Mouse (Mus musculus) thymus, postnatal 36 days (tissue): ENCODE measurements around the gene Snx29.
"Not testable (repeated sequence)": the region's sequence is repeated elsewhere in the genome, so short reads cannot be mapped to it uniquely, and the experiment has no call there.

Source experiments
- DNase-seq, 2 experiments: peaks; one replicate each; pipeline ENCODE4 v3.0.0; 2022; ENCODE audit warnings: mixed read lengths in 2 of 2

Snx29 gene

GRCm38 (mm10) chr16:11360576-11360975 lies 37.9 kb downstream of the Snx29 start:
- not testable (repeated sequence) for DNase-seq

DNA sequence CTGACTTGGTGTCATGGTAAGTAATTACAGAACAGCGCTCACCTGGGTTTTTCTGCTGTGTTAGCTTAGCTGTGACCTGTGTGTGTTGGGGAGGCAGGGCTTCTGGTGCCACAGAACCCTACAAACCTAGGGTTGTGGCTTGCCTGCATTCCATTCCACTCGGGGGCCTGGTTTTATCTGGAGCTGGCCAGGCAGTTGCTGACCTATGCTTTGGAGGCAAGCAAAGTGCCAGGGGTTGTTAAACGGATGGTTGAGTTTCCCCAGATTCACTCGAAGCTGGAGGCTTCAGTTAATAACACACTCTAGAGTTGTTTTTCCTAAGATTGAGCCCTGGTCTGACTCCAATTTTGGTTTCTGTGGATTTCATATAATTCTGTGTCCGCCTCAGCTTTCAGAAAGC lies 42.9 kb downstream of the Snx29 start:
- DNase-seq, result no peak

GRCm38 (mm10) chr16:11366851-11367250 lies 44.1 kb downstream of the Snx29 start:
- DNase-seq, result no peak

DNA sequence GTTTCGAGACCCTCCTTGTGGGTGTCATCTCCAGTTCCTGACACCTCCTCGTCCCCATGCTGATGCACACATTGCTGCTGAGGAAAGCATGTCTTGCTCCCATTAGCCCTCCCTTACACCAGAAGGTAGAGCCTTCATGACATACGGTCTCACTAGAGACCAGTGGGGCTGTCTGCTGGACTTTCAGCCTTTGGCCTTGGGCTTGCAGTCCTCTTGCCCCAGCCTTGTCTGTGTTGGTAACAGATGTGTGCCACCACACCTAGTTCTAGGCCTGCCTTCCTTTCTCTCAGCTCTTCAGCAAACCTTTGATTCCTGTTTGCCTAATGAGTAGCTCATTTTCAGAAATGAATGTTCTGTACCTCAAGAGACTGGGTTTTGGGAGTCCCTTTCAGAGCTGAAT lies 45.7 kb downstream of the Snx29 start:
- DNase-seq, result no peak

DNA sequence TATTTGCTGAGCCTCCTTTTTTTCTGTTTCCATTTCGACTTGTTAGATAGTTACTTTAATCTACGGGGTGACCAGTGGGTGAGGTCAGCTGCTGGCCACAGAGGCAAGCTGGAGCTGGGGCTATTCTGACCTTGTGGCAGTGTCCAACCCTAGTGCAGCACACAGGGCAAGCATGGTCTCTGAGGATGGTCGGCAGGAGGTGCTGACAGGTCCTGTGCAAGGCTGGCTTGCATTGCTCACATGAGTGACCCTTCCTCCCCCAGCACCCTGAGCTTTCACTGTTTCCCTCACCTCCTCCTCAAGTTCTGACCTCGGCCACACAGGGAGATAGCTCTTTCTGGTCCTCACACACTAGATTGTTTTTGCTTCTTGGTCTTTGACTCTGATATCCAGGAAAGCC lies 46.5 kb downstream of the Snx29 start:
- no peak for DNase-seq

DNA sequence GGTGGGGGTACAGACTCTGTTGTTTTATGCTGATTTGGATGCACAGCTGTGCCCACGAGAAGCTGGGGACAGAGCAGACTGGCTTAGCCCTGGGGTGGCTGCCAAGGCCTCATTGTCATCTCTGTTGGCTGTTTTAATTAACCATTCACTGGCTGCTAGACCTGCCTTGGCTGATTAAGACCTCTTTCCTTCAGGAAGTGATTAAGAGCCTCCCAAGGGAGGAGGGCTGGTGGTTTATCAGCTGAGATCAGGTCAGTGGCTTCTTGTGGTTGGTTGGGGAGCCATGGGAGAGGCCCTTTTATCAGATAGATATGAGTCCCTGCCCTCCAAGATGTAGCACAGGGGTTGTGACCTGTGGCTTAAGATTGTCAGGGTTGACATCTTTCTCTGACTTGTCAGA lies 46.9 kb downstream of the Snx29 start:
- no peak for DNase-seq

- no peak for DNase-seq
Measured at GRCm38 (mm10) chr16:11370132-11370544, 47.4 kb downstream of the Snx29 start.

DNA sequence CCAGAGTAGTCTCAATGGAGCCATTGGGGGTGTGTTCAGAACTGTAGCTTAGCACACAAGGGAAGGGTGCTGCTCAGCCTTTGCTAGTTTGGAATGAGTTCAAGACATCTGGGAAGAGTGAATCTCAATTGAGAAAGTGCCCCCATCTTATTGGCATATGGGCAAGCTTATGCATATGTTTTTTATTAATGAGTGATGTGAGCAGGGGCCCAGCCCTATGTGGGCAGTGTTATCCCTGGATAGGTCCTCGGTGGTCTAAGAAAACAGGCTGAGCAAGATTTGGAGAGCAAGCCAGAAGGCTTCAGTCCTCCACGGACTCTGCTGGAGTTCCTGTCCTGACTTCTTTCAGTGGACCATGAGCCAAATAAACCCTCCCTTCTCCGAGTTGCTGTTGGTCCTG lies 56.6 kb downstream of the Snx29 start:
- no peak for DNase-seq

DNA sequence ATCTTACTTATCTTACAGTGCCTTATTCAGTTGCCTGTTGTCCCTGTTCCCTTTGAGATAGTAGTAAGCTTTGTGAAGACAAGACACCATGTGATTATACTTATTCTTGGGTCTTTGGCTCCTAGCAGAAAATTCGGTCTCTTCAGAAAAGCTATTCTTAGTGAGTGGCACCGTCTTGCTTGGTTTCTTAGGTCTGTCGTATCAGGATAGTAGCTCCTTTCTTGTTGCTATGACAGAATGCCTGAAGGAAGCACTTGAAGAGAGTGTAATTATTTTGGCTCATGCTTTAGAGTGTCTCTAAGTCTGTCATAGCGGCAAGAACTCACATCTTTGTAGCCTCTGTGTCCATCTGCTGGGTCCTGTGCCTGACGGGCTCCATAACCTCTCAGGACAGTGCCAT lies 57.3 kb downstream of the Snx29 start:
- no peak for DNase-seq

GRCm38 (mm10) chr16:11380871-11381270 lies 58.2 kb downstream of the Snx29 start:
- DNase-seq, result no peak

DNA sequence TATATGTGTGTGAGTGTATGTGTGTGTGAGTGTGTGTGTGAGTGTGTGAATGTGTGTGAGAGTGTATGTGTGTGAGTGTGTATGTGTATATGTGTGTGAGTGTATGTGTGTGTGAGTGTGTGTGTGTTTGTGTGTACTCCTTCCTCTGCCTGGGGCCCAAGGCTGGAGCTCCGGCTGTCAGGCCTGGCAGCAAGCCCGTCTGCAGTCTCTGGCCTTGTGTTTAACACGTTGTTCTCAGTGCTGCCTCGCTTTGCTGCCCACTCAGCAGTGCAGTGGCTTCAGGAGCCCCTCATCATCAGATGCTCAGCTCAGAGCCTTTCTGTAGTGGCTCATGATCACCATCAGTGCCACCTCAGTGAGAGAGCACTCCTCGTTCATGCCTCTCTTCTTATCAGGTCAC lies 61.7 kb downstream of the Snx29 start:
- no peak for DNase-seq

GRCm38 (mm10) chr16:11385150-11385549 lies 62.4 kb downstream of the Snx29 start:
- DNase-seq, result no peak

GRCm38 (mm10) chr16:11385798-11386197 lies 63.1 kb downstream of the Snx29 start:
- DNase-seq, result no peak

GRCm38 (mm10) chr16:11386221-11386620 lies 63.5 kb downstream of the Snx29 start:
- no peak for DNase-seq

DNA sequence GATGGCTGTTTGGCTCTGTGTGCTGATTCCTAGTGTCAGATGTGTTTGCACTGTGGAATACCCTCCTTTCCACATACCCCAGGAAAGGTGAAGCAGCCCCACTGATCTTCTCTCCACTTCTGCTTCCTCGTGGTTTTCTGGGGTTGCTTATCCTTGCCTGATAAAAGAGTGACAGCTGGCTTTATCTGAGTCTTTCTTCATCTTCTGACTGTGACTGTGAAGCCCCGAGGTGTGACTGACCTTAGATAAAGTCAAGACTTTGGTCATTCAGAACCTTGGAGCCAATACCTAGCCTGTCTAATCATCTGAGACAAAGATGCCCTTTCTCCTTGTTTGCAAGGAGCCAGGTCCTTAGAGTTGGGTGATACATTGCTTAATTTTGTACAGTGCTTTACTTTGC lies 65.4 kb downstream of the Snx29 start:
- no peak for DNase-seq

DNA sequence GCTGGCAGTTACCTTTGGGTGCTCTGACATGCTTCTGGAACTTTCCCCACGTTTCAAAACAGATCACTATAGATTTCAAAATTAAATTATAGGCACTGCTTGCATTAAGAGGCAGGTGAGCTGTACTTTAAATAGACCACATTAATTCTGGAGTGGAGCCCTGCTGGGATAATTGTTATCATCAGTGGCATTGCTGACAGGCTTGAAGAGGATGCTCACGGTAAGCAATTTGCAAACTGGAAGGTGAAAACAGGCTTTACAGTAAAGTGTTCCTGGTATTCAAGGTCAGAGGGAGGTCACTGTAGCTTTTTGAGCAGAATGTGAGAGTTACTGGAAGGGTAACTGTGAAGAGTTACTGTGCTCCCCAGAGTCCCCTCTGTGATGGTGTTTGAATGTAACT lies 66.6 kb downstream of the Snx29 start:
- DNase-seq, result no peak

DNA sequence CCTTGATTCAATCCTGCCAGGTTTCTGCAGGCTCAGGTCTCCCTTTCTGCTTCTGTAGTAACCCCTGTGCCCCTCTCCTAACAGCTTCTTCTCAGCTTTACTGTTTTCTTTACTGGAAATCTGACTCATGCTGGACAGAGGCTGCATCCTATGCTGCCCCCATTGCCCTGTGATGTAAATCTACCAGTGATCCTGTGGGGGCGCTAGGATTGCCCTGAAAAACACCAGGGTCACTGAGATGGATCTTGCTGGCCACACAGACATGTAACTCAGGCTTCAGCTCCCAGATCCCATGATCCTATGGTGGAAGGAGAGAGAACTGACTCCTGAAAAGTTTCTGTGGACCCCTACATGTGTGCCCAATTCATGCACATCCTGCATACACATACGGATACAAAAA lies 73.9 kb downstream of the Snx29 start:
- no peak for DNase-seq

DNA sequence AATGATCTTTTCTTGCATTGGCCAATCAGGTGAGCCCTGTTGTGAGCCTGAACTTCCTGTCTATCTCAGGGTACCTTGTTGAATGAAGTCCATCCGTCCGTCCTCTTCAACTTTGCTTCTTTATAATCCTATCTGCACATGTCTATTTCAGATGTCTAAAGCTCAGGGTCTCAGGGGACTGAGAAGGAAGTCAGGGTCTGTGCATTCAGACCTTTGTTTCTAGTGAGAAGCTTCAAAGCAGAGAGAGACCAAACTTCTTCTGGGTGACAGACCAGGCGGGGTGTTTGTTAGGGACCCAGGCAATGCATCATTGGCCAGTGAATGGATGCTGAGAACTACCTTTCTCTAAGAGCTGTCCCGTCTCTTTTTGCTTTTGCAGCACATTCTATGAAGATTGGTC lies 76.7 kb downstream of the Snx29 start:
- DNase-seq, result no peak

DNA sequence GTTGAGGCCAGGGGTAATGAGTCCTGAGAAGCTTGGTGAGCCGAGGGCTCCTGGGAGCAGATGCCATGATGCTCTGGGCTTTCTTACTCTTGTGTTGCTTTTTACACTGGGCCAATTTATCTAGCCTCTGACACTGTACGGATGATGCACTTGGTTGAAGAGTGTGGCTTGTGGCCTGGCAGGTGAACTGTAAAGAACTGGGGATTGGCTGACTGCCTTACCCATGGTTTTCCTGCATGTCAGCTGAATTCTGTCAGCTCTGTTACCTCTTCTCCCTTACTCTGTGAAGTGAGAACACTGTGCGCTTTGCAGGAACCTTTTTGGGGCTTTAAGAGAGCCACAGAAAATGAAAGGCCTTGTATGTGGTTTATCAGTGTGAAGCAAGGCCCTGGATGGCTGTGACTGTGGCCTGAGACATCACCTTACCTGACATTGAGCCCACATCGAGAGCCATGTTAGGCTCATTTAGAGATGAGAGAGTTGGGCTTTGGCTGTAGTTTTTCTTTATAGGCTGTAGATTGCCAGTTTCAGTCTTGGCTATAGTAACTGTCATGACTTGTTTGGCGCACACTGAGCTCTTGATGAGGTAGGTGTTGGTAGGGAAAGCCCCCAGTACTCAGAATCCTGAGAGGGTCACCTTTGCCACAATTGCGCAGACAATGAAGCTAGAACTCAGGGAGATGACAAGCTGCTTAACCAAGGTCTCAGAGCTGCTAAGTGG lies 77.3 kb downstream of the Snx29 start:
- DNase-seq, result no peak

DNA sequence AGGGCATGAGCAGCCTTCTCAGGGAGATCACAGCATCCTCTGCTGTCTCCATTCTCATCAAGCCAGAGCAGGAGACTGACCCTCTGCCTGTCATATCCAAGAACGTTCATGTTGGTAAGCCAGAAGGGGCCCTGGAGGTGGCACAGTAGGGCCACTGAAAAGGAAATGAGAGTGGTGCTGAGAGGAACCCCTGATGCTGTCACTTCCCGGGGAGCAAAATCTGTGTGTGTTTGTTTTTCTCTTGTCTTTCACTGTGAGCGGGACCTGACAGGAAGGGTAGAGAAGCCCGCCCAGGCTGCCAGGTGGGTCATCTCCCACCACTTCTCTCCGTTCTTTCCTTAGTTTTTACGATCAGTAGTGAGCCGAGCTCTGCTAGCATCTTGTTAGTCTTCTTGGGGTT lies 78.2 kb downstream of the Snx29 start:
- no peak for DNase-seq

GRCm38 (mm10) chr16:11405193-11405592 lies 82.5 kb downstream of the Snx29 start:
- DNase-seq, result no peak

GRCm38 (mm10) chr16:11406201-11406600 lies 83.5 kb downstream of the Snx29 start:
- DNase-seq, result no peak

GRCm38 (mm10) chr16:11406622-11407021 lies 83.9 kb downstream of the Snx29 start:
- DNase-seq, result no peak

DNA sequence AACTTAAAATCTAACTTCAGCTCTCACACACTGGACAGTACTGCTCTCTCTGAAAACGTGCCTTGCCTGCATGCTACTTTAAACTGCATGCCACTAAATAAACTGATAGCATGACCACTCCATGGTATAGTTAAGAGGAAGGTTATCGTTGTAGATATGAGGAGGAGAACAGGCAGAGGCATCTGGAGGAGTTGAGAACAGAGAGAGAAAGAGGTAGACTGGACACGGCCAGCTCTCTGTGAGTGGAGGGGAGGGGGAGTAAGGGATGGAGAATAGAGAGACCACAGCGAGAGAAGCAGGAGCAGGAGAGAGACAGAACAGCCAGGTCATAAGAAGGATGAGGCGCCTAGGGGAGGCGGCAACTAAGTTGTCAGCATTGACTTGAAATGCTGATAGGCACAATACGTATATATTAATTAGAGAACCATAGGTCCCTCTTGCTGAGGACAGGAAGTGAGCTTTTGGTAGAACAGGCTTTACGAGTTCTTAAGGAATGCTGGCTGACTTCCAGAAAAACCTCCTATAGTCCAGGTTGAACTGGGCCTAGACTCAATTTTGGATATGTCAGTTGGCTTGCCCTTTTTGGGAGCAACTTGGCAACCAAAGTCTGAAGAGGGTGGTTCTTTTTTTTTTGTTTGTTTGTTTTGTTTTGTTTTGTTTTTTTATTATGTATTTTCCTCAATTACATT lies 85.4 kb downstream of the Snx29 start:
- no peak for DNase-seq

DNA sequence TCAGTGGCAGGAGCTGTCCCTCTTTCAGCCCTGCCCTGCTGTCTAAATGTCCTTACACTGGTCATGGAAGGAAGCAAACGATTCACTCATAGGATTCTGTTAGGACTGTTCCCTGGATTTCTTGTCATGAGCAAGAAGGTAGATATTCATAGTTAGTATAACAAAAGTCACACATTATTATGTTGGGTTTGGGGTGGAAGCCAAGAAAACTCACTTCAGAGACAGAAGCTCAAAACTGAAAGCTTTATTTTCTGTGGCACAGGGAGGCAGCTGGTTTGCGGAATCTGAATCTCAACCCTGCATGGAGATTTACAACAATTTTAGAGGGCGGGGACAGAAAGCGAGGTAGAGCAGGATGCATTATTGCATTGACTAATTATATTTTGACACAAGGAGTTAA lies 86.0 kb downstream of the Snx29 start:
- DNase-seq, result no peak
